Mouse (Mus musculus): ENCODE data around the gene Xkr7.
A peak's percentile ranks its signal among the peaks of the same experiment; 100 is the strongest.

Gene Xkr7

GRCm38 (mm10) chr2:153074651-153075050, 43.0 kb downstream of the Xkr7 start:
- DNase-seq = peak; percentile 2

GRCm38 (mm10) chr2:153075961-153076360, 44.3 kb downstream of the Xkr7 start:
- no peak for DNase-seq

- peak; percentile 62 for DNase-seq
These were observed 49.3 kb downstream of the Xkr7 start for GRCm38 (mm10) chr2:153080841-153081523.

- DNase-seq = peak; percentile 3
These were observed 50.2 kb downstream of the Xkr7 start for GRCm38 (mm10) chr2:153081866-153082265.

- DNase-seq = peak; percentile 4
These were observed 51.6 kb downstream of the Xkr7 start for GRCm38 (mm10) chr2:153083275-153083674.

- DNase-seq = no peak
These were observed 52.2 kb downstream of the Xkr7 start for GRCm38 (mm10) chr2:153083824-153084223.

GRCm38 (mm10) chr2:153084261-153084976, 52.8 kb downstream of the Xkr7 start:
- peak; percentile 66 for DNase-seq

GRCm38 (mm10) chr2:153085556-153085955, 53.9 kb downstream of the Xkr7 start:
- DNase-seq = peak; percentile 0

- DNase-seq = peak; percentile 0
These were observed 54.5 kb downstream of the Xkr7 start for GRCm38 (mm10) chr2:153086166-153086565.

- peak; percentile 33 for DNase-seq
These were observed 55.4 kb downstream of the Xkr7 start for GRCm38 (mm10) chr2:153087091-153087490.

GRCm38 (mm10) chr2:153089316-153089715, 57.7 kb downstream of the Xkr7 start:
- peak; percentile 0 for DNase-seq

- peak; percentile 76 for DNase-seq
These were observed 59.0 kb downstream of the Xkr7 start for GRCm38 (mm10) chr2:153090551-153091165.

Measured in layer of hippocampus, adult 9-11 months (tissue).